In the genomic region with DNA sequence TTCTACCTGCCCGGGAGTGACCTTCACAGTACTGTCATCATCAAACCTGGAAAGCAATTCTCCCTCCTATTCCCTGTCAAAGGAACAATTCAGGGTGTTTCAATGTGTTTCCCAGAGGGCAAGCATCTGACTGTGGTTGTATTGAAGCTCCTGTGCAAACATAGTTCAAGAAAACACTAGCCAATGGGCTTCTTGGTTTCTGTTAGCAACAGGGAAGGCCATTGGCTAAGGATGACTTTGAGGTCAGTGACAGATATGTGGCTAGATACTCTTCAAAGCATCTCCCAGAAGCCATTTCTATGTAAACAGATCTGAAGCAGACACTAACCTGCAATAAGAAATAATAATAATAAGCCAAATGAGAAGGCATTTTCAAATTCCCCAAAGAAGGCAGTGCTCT, we compare ENCODE assay signal across 25 mouse cellular contexts. TPM values are rescaled to one million over a fixed set of nuclear protein-coding genes. Genes with fewer than 3 reads are reported as not detected.
DNase-seq lines count a peak whose midpoint lies in the region; ATAC-seq and TF ChIP-seq lines count a peak whose summit lies in the region.
"Had no signal": no experiment of that assay in that cellular context is flagged by ENCODE, and none has a peak within 500 bp of the region (broad histone marks: within the 10 kb centered on the region; RNA-seq: fewer than 3 reads in every experiment).

No protein-coding gene starts in this region.

- peaks cover 9% of the 10 kb centered on the region for H3K4me1 ChIP-seq in thymus, adult 2 months (replicated peaks; ENCODE audit: control insufficient read depth, insufficient read depth, low read length)
- H3K4me1 ChIP-seq in MEL (ENCODE audit: control insufficient read depth in 1 of 2, insufficient read depth in 2 of 2, low read length in 2 of 2) = no peaks in the 10 kb centered on the region
- no peaks in the 10 kb centered on the region for H3K4me1 ChIP-seq in liver, embryonic 12.5 days
- H3K4me1 ChIP-seq: forebrain, embryonic 10.5 days; forebrain, embryonic 13.5 days; hindbrain, embryonic 10.5 days; hindbrain, embryonic 13.5 days had no signal

- DNase-seq in thymus, postnatal 0 days (ENCODE audit: low spot score) = peak; percentile 60
- no peak for DNase-seq in thymus, adult 2 months
- peak; percentile 48 for DNase-seq in CD4-positive, CD25-positive, alpha-beta regulatory T cell, adult 2 months (ENCODE audit: low read depth, low spot score)
- DNase-seq in MEL (ENCODE audit: low read depth, low spot score) = peak; percentile 42
- peak; percentile 53 for DNase-seq in naive thymus-derived CD4-positive, alpha-beta T cell, adult 2 months (ENCODE audit: low read depth)
- DNase-seq in kidney, postnatal 25 days = no peak
- no peak for DNase-seq in lung, postnatal 36 days
- DNase-seq: adrenal gland, postnatal 10 days; adrenal gland, postnatal 36 days; cerebellum, adult 18-20 months; cerebellum, adult 9-10 months; cerebellum, postnatal 14 days; gastrocnemius, postnatal 10 days; gastrocnemius, postnatal 36 days; heart, postnatal 36 days had no signal

- no peak overlapping the region for H3K4me2 ChIP-seq in liver, embryonic 12.5 days
- H3K4me2 ChIP-seq: forebrain, embryonic 13.5 days; heart, embryonic 11.5 days; hindbrain, embryonic 13.5 days had no signal

- no peak for TF ChIP-seq EP300 in MEL (IDR thresholded peaks at IDR 0.05; ENCODE audit: low read depth in 1 of 2, low read length in 2 of 2)

- no peak overlapping the region for H3K4me3 ChIP-seq in thymus, adult 2 months (ENCODE audit: control insufficient read depth, insufficient read depth, low read length)
- H3K4me3 ChIP-seq in MEL (ENCODE audit: control insufficient read depth in 1 of 2, insufficient read depth in 1 of 2, low read depth in 2 of 2, low read length in 2 of 2) = peak overlapping the region in 1 of 2 experiments; percentile 15; a peak in 1 of 4 replicates
- no peak overlapping the region for H3K4me3 ChIP-seq in liver, embryonic 12.5 days
- H3K4me3 ChIP-seq: forebrain, embryonic 10.5 days; forebrain, embryonic 13.5 days; hindbrain, embryonic 10.5 days; hindbrain, embryonic 13.5 days had no signal

- H3K79me2 ChIP-seq in MEL (ENCODE audit: control insufficient read depth, insufficient read depth, low read length, poor library complexity) = no peaks in the 10 kb centered on the region

- ATAC-seq in liver, embryonic 12.5 days = no peak
- ATAC-seq: forebrain, embryonic 13.5 days; forebrain, embryonic 16.5 days; hindbrain, postnatal 0 days; intestine, postnatal 0 days had no signal

- no peaks in the 10 kb centered on the region for H3K36me3 ChIP-seq in thymus, adult 2 months (ENCODE audit: control insufficient read depth, insufficient read depth, low read length)
- H3K36me3 ChIP-seq in MEL (ENCODE audit: control insufficient read depth in 1 of 2, insufficient read depth in 2 of 2, low read length in 2 of 2) = no peaks in the 10 kb centered on the region
- H3K36me3 ChIP-seq in liver, embryonic 12.5 days = no peaks in the 10 kb centered on the region
- H3K36me3 ChIP-seq: forebrain, embryonic 10.5 days; G1E; hindbrain, embryonic 10.5 days; hindbrain, embryonic 13.5 days had no signal

- no peaks in the 10 kb centered on the region for H3K27me3 ChIP-seq in thymus, adult 2 months (ENCODE audit: control insufficient read depth, insufficient read depth, low read length)
- no peaks in the 10 kb centered on the region; a peak in 1 of 4 replicates for H3K27me3 ChIP-seq in MEL (ENCODE audit: control insufficient read depth in 1 of 2, insufficient read depth in 2 of 2, low read length in 2 of 2)
- no peaks in the 10 kb centered on the region for H3K27me3 ChIP-seq in liver, embryonic 12.5 days (replicated peaks)
- H3K27me3 ChIP-seq: forebrain, embryonic 13.5 days had no signal

- no peaks in the 10 kb centered on the region for H3K9me3 ChIP-seq in MEL (replicated peaks; ENCODE audit: insufficient read depth, low read length)
- no peaks in the 10 kb centered on the region for H3K9me3 ChIP-seq in liver, embryonic 12.5 days (replicated peaks)
- H3K9me3 ChIP-seq: forebrain, embryonic 10.5 days; forebrain, embryonic 13.5 days; G1E; hindbrain, embryonic 10.5 days; hindbrain, embryonic 13.5 days had no signal

- H3K27ac ChIP-seq in thymus, adult 2 months (ENCODE audit: control insufficient read depth, insufficient read depth, low read length) = no peak overlapping the region
- no peak overlapping the region for H3K27ac ChIP-seq in MEL (ENCODE audit: control insufficient read depth, low read depth, low read length)
- no peak overlapping the region for H3K27ac ChIP-seq in liver, embryonic 12.5 days
- H3K27ac ChIP-seq: forebrain, embryonic 10.5 days; forebrain, embryonic 13.5 days; hindbrain, embryonic 10.5 days; hindbrain, embryonic 13.5 days; hindbrain, postnatal 0 days had no signal

- H3K9ac ChIP-seq in MEL (ENCODE audit: control insufficient read depth, low read depth, low read length, poor library complexity, severe bottlenecking) = no peak overlapping the region
- no peak overlapping the region for H3K9ac ChIP-seq in liver, embryonic 12.5 days
- H3K9ac ChIP-seq: forebrain, embryonic 13.5 days; hindbrain, embryonic 13.5 days had no signal

- TF ChIP-seq POLR2A in thymus, adult 2 months (IDR thresholded peaks at IDR 0.05; ENCODE audit: control insufficient read depth, extremely low read depth, insufficient read depth, low read length, poor library complexity) = no peak
- TF ChIP-seq POLR2A in MEL (IDR thresholded peaks at IDR 0.05; ENCODE audit: control insufficient read depth in 1 of 2, insufficient read depth in 1 of 2, low read depth in 1 of 2, low read length in 2 of 2, poor library complexity in 1 of 2) = no peak

- 96% methylated on average over 1 of the region's 1 CpGs for WGBS in thymus, adult 2 months
- 60% methylated on average over 1 of the region's 1 CpGs for whole genome bisulfite sequencing in liver, embryonic 12.5 days (ENCODE audit: insufficient replicate concordance)

- TF ChIP-seq RAD21 in MEL (IDR thresholded peaks at IDR 0.05; ENCODE audit: low read depth, low read length) = no peak

- TF ChIP-seq CTCF in thymus, adult 2 months (IDR thresholded peaks at IDR 0.05; ENCODE audit: borderline replicate concordance, control insufficient read depth, extremely low read depth, insufficient read depth, low read length, poor library complexity) = no peak
- no peak for TF ChIP-seq CTCF in MEL (IDR thresholded peaks at IDR 0.05 in 2 of 3, conservative IDR thresholded peaks at IDR 0.05 in 1 of 3; ENCODE audit: control insufficient read depth in 1 of 3, insufficient read depth in 1 of 3, low read depth in 2 of 3, low read length in 3 of 3, poor library complexity in 1 of 3, severe bottlenecking in 1 of 3)

TF ChIP-seq in MEL, 35 proteins besides CTCF, POLR2A, EP300 and RAD21:
- TF ChIP-seq SMC3 (IDR thresholded peaks at IDR 0.05; ENCODE audit: low read depth, low read length) (no peak), MAZ (IDR thresholded peaks at IDR 0.05; ENCODE audit: low read depth, low read length) (no peak), JUND (IDR thresholded peaks at IDR 0.05; ENCODE audit: low read depth, low read length) (no peak), UBTF (IDR thresholded peaks at IDR 0.05; ENCODE audit: borderline replicate concordance, insufficient read depth, low read depth, low read length) (no peak), HCFC1 (IDR thresholded peaks at IDR 0.05; ENCODE audit: low read depth, low read length) (no peak)

RNA-seq across cellular contexts. Expression of a gene that starts 25.0 kb away (rescaled TPM):
- 273 and 282 TPM in 2 replicates for polyA plus RNA-seq in thymus, postnatal 0 days (2015; fragmentation: Nextera tagmentation; extraction: Ambion mirVana)
- 171 and 180 TPM in 2 replicates for polyA plus RNA-seq in thymus, adult 2 months (2012; rRNA removed)
- 190 and 191 TPM in 2 replicates for total RNA-seq in MEL (2012; rRNA removed)
- polyA plus RNA-seq in MEL (2012; ENCODE audit: insufficient read depth in 1 of 2, insufficient read length in 2 of 2, low read depth in 1 of 2, low replicate concordance in 2 of 2, missing spikeins in 1 of 2) = 100 to 1,000 TPM in 1 of 2 experiments, not detected in 1; 163 TPM
- 200 and 202 TPM in 2 replicates for polyA plus RNA-seq in liver, embryonic 12.5 days (2016; fragmentation: Nextera tagmentation; extraction: Ambion mirVana)

Comparison
In these comparisons a context has a peak if more than half of its experiments do, and no peak if none do; other contexts are left out.
1. DNase-seq: peak in thymus, postnatal 0 days (single experiment), CD4-positive, CD25-positive, alpha-beta regulatory T cell, adult 2 months (single experiment), MEL (single experiment) and naive thymus-derived CD4-positive, alpha-beta T cell, adult 2 months (single experiment); none in thymus, adult 2 months (single experiment), kidney, postnatal 25 days (0 of 2) and lung, postnatal 36 days (single experiment).